Mouse (Mus musculus) liver, postnatal 0 days (tissue): Measurements from ENCODE around the gene Ptpn14.

ENCODE experiments used
- CTCF ChIP-seq: sonication (generic); IDR thresholded peaks from 2 replicates; pipeline ENCODE4 v1.5.1; 2016; ENCODE audit warnings: antibody characterized with exemption, low read depth
- EP300 ChIP-seq: IDR thresholded peaks from 2 replicates; pipeline ENCODE4 v1.6.1; 2016; ENCODE audit warnings: antibody characterized with exemption, low read depth, mild to moderate bottlenecking

DNA sequence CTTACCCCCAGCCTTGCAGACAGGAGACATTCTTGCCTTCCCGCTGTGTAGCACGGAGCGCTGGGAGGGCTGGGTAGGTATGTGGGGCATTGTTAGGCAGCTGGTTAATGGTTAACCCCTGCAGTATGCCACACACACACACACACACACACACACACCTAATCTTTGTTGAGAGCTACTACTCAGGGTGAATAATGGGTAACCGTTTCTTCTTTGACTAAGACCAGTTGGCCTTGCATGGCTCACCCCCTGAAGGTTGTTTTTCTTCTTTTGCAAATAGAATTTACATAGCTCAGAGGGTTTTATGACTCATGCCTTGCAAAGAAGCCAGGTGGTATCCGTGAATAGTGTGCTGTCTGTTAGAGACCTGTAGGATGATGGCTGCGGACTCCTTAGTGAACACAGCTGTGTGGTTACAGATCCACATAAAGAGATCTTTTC is 33.5 kb downstream of the Ptpn14 start:
- TF ChIP-seq CTCF = no peak
- TF ChIP-seq EP300 = no peak
